Mouse (Mus musculus) spleen, embryonic (tissue): ENCODE results near the gene Rnf43.

Experiments used
- CTCF ChIA-PET: fragments of 350-600 bp; sonication (Branson Sonifier 250); formaldehyde crosslinking; loops from one replicate; lab custom pipeline; 2022; lab: Charles Lee

Rnf43 gene

GRCm38 (mm10) chr11:87709513-87710261 lies 47.2 kb downstream of the Rnf43 start:
- CTCF ChIA-PET = interaction anchor here (0.6 kb wide), 1 partner anchor 1299 kb away, joined by 16 read pairs; no protein-coding TSS in a partner anchor

- CTCF ChIA-PET = interaction anchor here (0.6 kb wide), 1 partner anchor 1299 kb away, joined by 16 read pairs; no protein-coding TSS in a partner anchor
Measured at GRCm38 (mm10) chr11:87710262-87710615, 47.7 kb downstream of the Rnf43 start.

- CTCF ChIA-PET = no interaction called here
Measured at GRCm38 (mm10) chr11:87712188-87712587, 49.7 kb downstream of the Rnf43 start.

- CTCF ChIA-PET = interaction anchor here (0.7 kb wide), 1 partner anchor 264 kb away, joined by 3 read pairs; no protein-coding TSS in a partner anchor
Measured at GRCm38 (mm10) chr11:87715999-87716398, 53.5 kb downstream of the Rnf43 start.

GRCm38 (mm10) chr11:87719526-87719925 lies 57.0 kb downstream of the Rnf43 start:
- CTCF ChIA-PET = interaction anchor here (0.8 kb wide), 1 partner anchor 10 kb away, joined by 3 read pairs; no protein-coding TSS in a partner anchor

GRCm38 (mm10) chr11:87720324-87720723 lies 57.8 kb downstream of the Rnf43 start:
- CTCF ChIA-PET = interaction anchor here (0.6 kb wide), 1 partner anchor 40 kb away, joined by 4 read pairs; no protein-coding TSS in a partner anchor

GRCm38 (mm10) chr11:87720839-87721238 lies 58.3 kb downstream of the Rnf43 start:
- CTCF ChIA-PET = interaction anchor here (0.6 to 0.7 kb wide), 2 partner anchors 38 to 39 kb away, joined by 4 to 6 read pairs; no protein-coding TSS in a partner anchor

GRCm38 (mm10) chr11:87722168-87722567 lies 59.6 kb downstream of the Rnf43 start:
- CTCF ChIA-PET = no interaction called here

- CTCF ChIA-PET = interaction anchor here (0.6 kb wide), 1 partner anchor 55 kb away, joined by 3 read pairs; no protein-coding TSS in a partner anchor
Measured at GRCm38 (mm10) chr11:87722891-87723290, 60.4 kb downstream of the Rnf43 start.

- CTCF ChIA-PET = no interaction called here
Measured at GRCm38 (mm10) chr11:87725515-87725914, 63.0 kb downstream of the Rnf43 start.

GRCm38 (mm10) chr11:87725964-87726562 lies 63.5 kb downstream of the Rnf43 start:
- CTCF ChIA-PET = no interaction called here

- CTCF ChIA-PET = no interaction called here
Measured at GRCm38 (mm10) chr11:87727021-87727420, 64.5 kb downstream of the Rnf43 start.

- CTCF ChIA-PET = no interaction called here
Measured at GRCm38 (mm10) chr11:87727471-87727870, 64.9 kb downstream of the Rnf43 start.

GRCm38 (mm10) chr11:87728850-87729592 lies 66.5 kb downstream of the Rnf43 start:
- CTCF ChIA-PET = interaction anchor here (0.6 kb wide), 1 partner anchor 35 kb away, joined by 3 read pairs; no protein-coding TSS in a partner anchor

GRCm38 (mm10) chr11:87729593-87730185 lies 67.2 kb downstream of the Rnf43 start:
- CTCF ChIA-PET = interaction anchor here (0.7 to 0.9 kb wide), 2 partner anchors 10 to 32 kb away, joined by 3 read pairs; no protein-coding TSS in a partner anchor

- CTCF ChIA-PET = interaction anchor here (0.7 kb wide), 2 partner anchors 135 to 258 kb away, joined by 3 to 6 read pairs; no protein-coding TSS in a partner anchor
Measured at GRCm38 (mm10) chr11:87730652-87731310, 68.3 kb downstream of the Rnf43 start.

- CTCF ChIA-PET = interaction anchor here (0.7 to 1.2 kb wide), 2 partner anchors 11 to 1154 kb away, joined by 3 to 5 read pairs; no protein-coding TSS in a partner anchor
Measured at GRCm38 (mm10) chr11:87734346-87734745, 71.8 kb downstream of the Rnf43 start.

GRCm38 (mm10) chr11:87735691-87736090 lies 73.2 kb downstream of the Rnf43 start:
- CTCF ChIA-PET = interaction anchor here (0.7 kb wide), 1 partner anchor 323 kb away, joined by 3 read pairs; no protein-coding TSS in a partner anchor

GRCm38 (mm10) chr11:87736647-87737134 lies 74.2 kb downstream of the Rnf43 start:
- CTCF ChIA-PET = no interaction called here

GRCm38 (mm10) chr11:87737175-87737740 lies 74.7 kb downstream of the Rnf43 start, which contains the start of gene Supt4a:
Gene Supt4a, plus strand, starts transcription at chr11:87737552.
- CTCF ChIA-PET = no interaction called here
